Mouse (Mus musculus) lung, postnatal 14 days (tissue): ENCODE measurements around the gene Prss47.

Source experiments
- DNase-seq: peaks from one replicate; pipeline ENCODE4 v3.0.0; 2021

The Prss47 gene

GRCm38 (mm10) chr13:65052660-65053059 is at the start of gene Prss47:
Prss47 (minus strand) TSS chr13:65052760.
- no peak for DNase-seq

- no peak for DNase-seq
Measured at GRCm38 (mm10) chr13:65101232-65101631, 48.7 kb upstream of the Prss47 start.

- DNase-seq, result no peak
Measured at GRCm38 (mm10) chr13:65100678-65101077, 48.1 kb upstream of the Prss47 start.

GRCm38 (mm10) chr13:65097018-65097417 is 44.5 kb upstream of the Prss47 start:
- DNase-seq, result no peak

- no peak for DNase-seq
Measured at GRCm38 (mm10) chr13:65095923-65096322, 43.4 kb upstream of the Prss47 start.

GRCm38 (mm10) chr13:65069969-65070368 is 17.4 kb upstream of the Prss47 start:
- DNase-seq, result no peak

GRCm38 (mm10) chr13:65035057-65035456 is 17.5 kb downstream of the Prss47 start:
- peak; percentile 4 for DNase-seq

- DNase-seq, result no peak
Measured at GRCm38 (mm10) chr13:65032758-65033157, 19.8 kb downstream of the Prss47 start, which contains the start of gene Spata31d1c. Spata31d1c (plus strand) TSS chr13:65033058.

- no peak for DNase-seq
Measured at GRCm38 (mm10) chr13:65011052-65011738, 41.4 kb downstream of the Prss47 start.

GRCm38 (mm10) chr13:65007971-65008370 is 44.6 kb downstream of the Prss47 start:
- no peak for DNase-seq

GRCm38 (mm10) chr13:65006760-65007159 is 45.8 kb downstream of the Prss47 start:
- DNase-seq, result no peak

- DNase-seq, result no peak
Measured at GRCm38 (mm10) chr13:65005414-65005813, 47.1 kb downstream of the Prss47 start.
